Mouse (Mus musculus) bone marrow, adult 2 months (tissue): ENCODE measurements around the gene Vwa1. TPM values are rescaled to one million over a fixed set of nuclear protein-coding genes. Genes with fewer than 3 reads are reported as not detected.
A peak's percentile ranks its signal among the peaks of the same experiment; 100 is the strongest.

Experiments used
- H3K27ac ChIP-seq: fragments of 200-500 bp; 2 replicates; pipeline ENCODE4 v1.5.1; 2012; ENCODE audit warnings: low read depth, mild to moderate bottlenecking, control low read depth, inconsistent platforms, low read length; ENCODE audit not compliant: control insufficient read depth, poor library complexity, insufficient read depth
- H3K4me1 ChIP-seq: fragments of 200-500 bp; 2 replicates; pipeline ENCODE4 v1.6.1; 2011; ENCODE audit warnings: low read length; ENCODE audit not compliant: control insufficient read depth, insufficient read depth
- H3K4me3 ChIP-seq: fragments of 200-500 bp; replicated peaks from 2 replicates; pipeline ENCODE3; 2011; ENCODE audit warnings: mild to moderate bottlenecking, low read depth, low read length, control low read depth; ENCODE audit not compliant: control insufficient read depth
- CTCF ChIP-seq: fragments of 200-500 bp; IDR thresholded peaks from 2 replicates; pipeline ENCODE4 v1.5.1; 2011; ENCODE audit warnings: low read length, control low read depth; ENCODE audit not compliant: control insufficient read depth, insufficient read depth
- POLR2A ChIP-seq: fragments of 200-500 bp; IDR thresholded peaks from 2 replicates; pipeline ENCODE4 v1.6.1; 2011; ENCODE audit warnings: low read depth, mild to moderate bottlenecking, control low read depth, low read length, borderline replicate concordance; ENCODE audit not compliant: control insufficient read depth
- WGBS: fragments of 180-500 bp; shearing (Covaris S2); methylation state at CpG from one replicate; pipeline ENCODE4 v1.1.7; 2018; 5-methylcytosine and 5-hydroxymethylcytosine counted together
- polyA plus RNA-seq: library from polyadenylated mRNA; stranded (reverse); fragments of >200 nt; gene quantifications from 2 replicates; pipeline ENCODE4 v1.2.4, GENCODE M21; 2011; ENCODE audit warnings: low replicate concordance; ENCODE audit not compliant: missing spikeins, insufficient read depth, insufficient read length

The Vwa1 gene
- polyA plus RNA-seq, 1 experiment = 0.97 TPM

GRCm38 (mm10) chr4:155775855-155776254, 1.4 kb upstream of the Vwa1 start:
- 72% methylated on average over 3 of the region's 3 CpGs for WGBS

DNA sequence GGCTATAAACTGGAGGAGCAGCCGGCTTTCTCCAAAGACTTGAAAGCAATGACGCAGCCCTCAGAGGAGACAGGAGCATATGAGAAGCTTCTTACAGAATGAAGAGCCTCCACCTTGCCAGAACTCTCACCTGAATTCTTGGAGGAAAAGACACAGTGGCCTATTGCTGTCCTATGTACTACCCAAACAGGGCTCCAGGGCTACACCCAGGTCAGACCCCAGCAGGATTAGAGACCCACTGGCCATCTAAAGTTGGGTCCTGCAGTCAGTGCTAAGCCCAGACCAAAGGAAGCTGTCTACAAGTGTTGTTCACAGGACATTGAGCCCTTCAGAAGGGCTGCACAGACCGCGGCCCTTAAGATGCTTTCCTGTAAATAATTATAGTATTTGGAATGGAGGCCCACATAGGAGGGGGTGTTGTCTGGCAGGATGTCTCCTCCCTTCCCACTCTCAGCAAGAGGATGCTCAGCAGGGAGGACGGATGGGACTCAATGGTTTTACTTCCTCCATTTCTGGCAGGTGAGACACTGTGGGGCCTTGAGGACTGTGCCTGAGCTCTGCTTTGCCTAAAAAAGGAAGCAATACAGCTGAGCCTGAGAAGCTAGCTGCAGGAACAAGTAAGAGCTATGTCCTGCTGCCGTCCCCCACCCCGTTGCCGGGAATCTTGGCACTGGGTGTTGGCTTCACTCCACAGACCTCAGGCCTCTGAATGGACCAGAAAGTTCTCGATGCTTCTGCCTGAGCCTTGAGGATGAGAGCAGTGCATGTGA, 658 bp upstream of the Vwa1 start:
- no peak overlapping the region for H3K4me3 ChIP-seq
- peaks cover 6% of the 10 kb centered on the region for H3K4me1 ChIP-seq
- WGBS = 17% methylated on average over 9 of the region's 9 CpGs
- H3K27ac ChIP-seq = no peak overlapping the region
- no peak for TF ChIP-seq CTCF
- TF ChIP-seq POLR2A = no peak

More at GRCm38 (mm10) chr4:155775855-155776254, 1.4 kb upstream of the Vwa1 start:
- H3K27ac ChIP-seq = no peak overlapping the region
- no peak for TF ChIP-seq CTCF
- TF ChIP-seq POLR2A = no peak
- H3K4me1 ChIP-seq = peaks cover 4% of the 10 kb centered on the region
- no peak overlapping the region for H3K4me3 ChIP-seq

DNA sequence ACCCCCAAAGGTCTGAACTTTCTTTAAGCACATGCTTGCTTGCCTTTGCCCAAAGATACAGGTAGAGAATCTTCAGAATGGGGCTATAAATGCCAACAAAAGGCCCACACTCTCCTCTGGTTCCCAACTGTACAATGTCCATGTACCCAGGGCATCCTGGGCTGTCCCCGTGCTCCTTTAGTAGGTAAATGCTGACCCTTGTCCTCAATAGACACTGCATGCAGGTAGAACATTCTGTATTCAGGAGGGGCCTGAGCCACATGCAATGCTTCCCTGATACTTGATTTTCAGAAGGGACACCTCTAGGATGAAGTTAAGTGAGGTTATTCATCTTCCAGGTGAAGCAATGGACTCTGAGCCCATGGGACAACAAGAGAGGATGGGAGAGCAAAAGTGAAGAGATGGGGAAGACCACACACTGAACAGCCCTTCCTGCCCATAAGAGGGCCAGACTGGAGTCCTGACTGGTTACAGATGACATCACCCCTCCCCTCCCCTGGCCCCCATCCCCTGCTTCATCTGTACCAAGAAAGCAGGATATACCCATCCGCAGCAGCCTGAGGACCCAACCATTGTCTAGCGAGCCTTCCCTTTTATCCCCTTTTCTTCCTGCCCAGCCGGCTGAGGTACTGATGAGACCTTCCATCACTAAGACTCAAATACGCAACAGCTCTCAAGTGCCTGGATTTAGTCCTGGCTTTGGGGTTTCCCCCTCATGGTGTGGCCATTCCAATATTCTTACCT, 991 bp downstream of the Vwa1 start:
- 50% methylated on average over 5 of the region's 5 CpGs for WGBS
- peaks cover 6% of the 10 kb centered on the region for H3K4me1 ChIP-seq
- no peak for TF ChIP-seq CTCF
- TF ChIP-seq POLR2A = no peak
- H3K27ac ChIP-seq = no peak overlapping the region
- no peak overlapping the region for H3K4me3 ChIP-seq

- TF ChIP-seq CTCF (no peak), POLR2A (no peak)
- WGBS = 85% methylated on average over 13 of the region's 13 CpGs
- Histone ChIP-seq H3K4me3 (no peak overlapping the region), H3K27ac (no peak overlapping the region), H3K4me1 (peaks cover 6% of the 10 kb centered on the region)
These were observed 1.7 kb downstream of the Vwa1 start for GRCm38 (mm10) chr4:155772786-155773185.

DNA sequence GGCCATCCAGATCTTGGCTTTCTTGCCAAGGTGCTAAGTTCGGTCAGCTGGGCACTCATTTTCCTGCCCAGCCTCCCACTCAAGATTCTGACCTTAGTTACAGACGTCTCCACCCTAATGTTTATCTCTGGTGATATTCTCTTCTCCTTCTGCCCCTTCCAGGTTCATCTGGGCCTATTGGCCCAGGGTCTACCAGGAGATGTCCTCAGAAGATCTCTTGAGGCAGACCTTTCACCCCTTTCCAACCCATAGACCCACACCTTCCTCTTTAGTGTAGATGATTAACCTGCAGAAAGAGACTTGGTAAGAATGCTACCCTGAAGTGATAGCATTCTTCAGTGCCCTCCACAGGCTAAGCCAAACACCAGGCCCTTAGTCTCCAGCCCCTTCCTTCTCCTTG, 2.8 kb downstream of the Vwa1 start:
- no peak overlapping the region for H3K4me3 ChIP-seq
- no peak for TF ChIP-seq CTCF
- no peak for TF ChIP-seq POLR2A
- WGBS = 65% methylated on average over 2 of the region's 2 CpGs
- no peak overlapping the region for H3K27ac ChIP-seq
- peaks cover 6% of the 10 kb centered on the region for H3K4me1 ChIP-seq

DNA sequence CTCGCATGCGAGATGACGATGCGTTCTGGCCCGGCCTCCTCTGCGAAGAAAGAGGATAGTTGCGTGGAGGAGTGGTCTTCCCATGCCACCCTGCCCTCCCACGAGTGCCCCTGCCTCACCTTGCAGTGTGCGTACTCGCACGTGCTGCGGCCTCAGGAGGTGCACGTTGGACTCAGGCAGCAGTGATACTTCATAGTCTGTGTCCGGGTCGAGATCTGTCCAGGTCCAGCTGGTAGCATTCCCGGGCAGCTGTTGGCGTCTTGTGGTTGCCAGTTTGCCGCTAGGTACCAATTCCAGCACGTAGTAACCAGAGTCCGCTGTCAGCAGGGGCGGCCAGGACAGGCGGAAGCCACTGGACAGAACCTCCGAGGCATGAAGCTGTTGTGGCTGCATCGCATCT, 3.9 kb downstream of the Vwa1 start:
- peak; percentile 15; the same call in 1 of the 2 replicates for TF ChIP-seq POLR2A
- TF ChIP-seq CTCF = no peak; the same call in 1 of the 2 replicates
- H3K27ac ChIP-seq = no peak overlapping the region; the same call in 1 of the 2 replicates
- H3K4me3 ChIP-seq = no peak overlapping the region
- WGBS = 75% methylated on average over 24 of the region's 24 CpGs
- peaks cover 6% of the 10 kb centered on the region for H3K4me1 ChIP-seq

GRCm38 (mm10) chr4:155769880-155770512, 4.5 kb downstream of the Vwa1 start:
- H3K4me3 ChIP-seq = peak overlapping the region; percentile 78

DNA sequence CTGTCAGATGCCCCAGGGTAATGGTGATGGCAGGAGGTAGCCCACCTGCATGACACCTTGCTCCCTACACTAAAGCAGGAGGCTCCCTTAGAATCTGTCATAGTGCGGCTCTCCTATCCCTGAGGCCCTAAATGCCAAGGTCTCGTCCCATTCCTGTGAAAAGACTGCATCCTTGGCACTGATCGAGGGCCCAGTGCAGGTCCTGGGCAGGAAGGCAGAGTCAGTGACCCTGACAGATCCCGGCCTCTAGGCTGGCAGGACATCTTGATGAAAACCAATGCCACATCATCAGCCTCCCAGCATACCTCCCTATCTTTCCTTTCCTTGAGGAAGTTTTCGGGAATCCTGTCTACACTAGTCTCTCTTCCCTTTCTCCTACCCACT, 5.0 kb downstream of the Vwa1 start:
- TF ChIP-seq CTCF = no peak
- no peak for TF ChIP-seq POLR2A
- H3K4me1 ChIP-seq = peaks cover 5% of the 10 kb centered on the region
- 61% methylated on average over 5 of the region's 5 CpGs for WGBS
- no peak overlapping the region; the same call in 1 of the 2 replicates for H3K27ac ChIP-seq
- H3K4me3 ChIP-seq = no peak overlapping the region

More at GRCm38 (mm10) chr4:155769880-155770512, 4.5 kb downstream of the Vwa1 start:
- peak overlapping the region; percentile 30 for H3K27ac ChIP-seq
- peaks cover 6% of the 10 kb centered on the region for H3K4me1 ChIP-seq
- TF ChIP-seq POLR2A (peak; percentile 30; the same call in 1 of the 2 replicates), CTCF (peak; percentile 96)
- WGBS = under 1% methylated on average over 39 of the region's 39 CpGs
